Mouse (Mus musculus): ENCODE measurements at regions not wholly inside any gene's neighbourhood (a gene's known extent, or its start where the extent isn't known, plus 50 kb on each side); places are given as distances from the start of the nearest gene placed in this dataset.

- TF ChIP-seq CTCF (IDR thresholded peaks at IDR 0.05) (no peak), EP300 (IDR thresholded peaks at IDR 0.05) (no peak)
Measured at GRCm38 (mm10) chr6:84408513-84408912, 185.2 kb downstream of the Cyp26b1 start.

All from lung, postnatal 0 days (tissue).